In genomic region chr10:67430805-67431204, GRCm38 (mm10) we compare ENCODE assay signal across 28 mouse cellular contexts.
DNase-seq lines count a peak whose midpoint lies in the region; ATAC-seq and TF ChIP-seq lines count a peak whose summit lies in the region.
"Had no signal": no experiment of that assay in that cellular context is flagged by ENCODE, and none has a peak within 500 bp of the region (broad histone marks: within the 10 kb centered on the region; RNA-seq: fewer than 3 reads in every experiment).

No protein-coding gene starts in this region.

- no peak for TF ChIP-seq POLR2A in MEL (IDR thresholded peaks at IDR 0.05; ENCODE audit: control insufficient read depth in 1 of 2, insufficient read depth in 1 of 2, low read depth in 1 of 2, low read length in 2 of 2, poor library complexity in 1 of 2)

- DNase-seq in MEL (ENCODE audit: low read depth, low spot score) = peak; percentile 64
- no peak for DNase-seq in adipocyte (ENCODE audit: low spot score)
- no peak for DNase-seq in thymus, adult 18-20 months
- DNase-seq in kidney, postnatal 10 days = no peak
- DNase-seq: adrenal gland, postnatal 10 days; cerebellum, adult 8-10 months; heart, postnatal 10 days; kidney, adult 9 months; kidney, postnatal 14 days; lung, embryonic 14.5 days; lung, postnatal 36 days; retina, postnatal 1 day; right cerebral cortex, postnatal 25 days; thymus, adult 2 months; thymus, postnatal 36 days had no signal

- no peak for TF ChIP-seq CTCF in MEL (IDR thresholded peaks at IDR 0.05 in 2 of 3, conservative IDR thresholded peaks at IDR 0.05 in 1 of 3; ENCODE audit: control insufficient read depth in 1 of 3, insufficient read depth in 1 of 3, low read depth in 2 of 3, low read length in 3 of 3, poor library complexity in 1 of 3, severe bottlenecking in 1 of 3)

- no peaks in the 10 kb centered on the region; a peak in 1 of 4 replicates for H3K36me3 ChIP-seq in MEL (ENCODE audit: control insufficient read depth in 1 of 2, insufficient read depth in 2 of 2, low read length in 2 of 2)
- H3K36me3 ChIP-seq: embryonic facial prominence, embryonic 13.5 days; forebrain, embryonic 10.5 days; heart, embryonic 13.5 days; limb, embryonic 12.5 days; liver, embryonic 15.5 days; midbrain, embryonic 13.5 days; neural tube, embryonic 15.5 days had no signal

- TF ChIP-seq EP300 in MEL (IDR thresholded peaks at IDR 0.05; ENCODE audit: low read depth in 1 of 2, low read length in 2 of 2) = no peak

- no peaks in the 10 kb centered on the region; a peak in 1 of 4 replicates for H3K4me1 ChIP-seq in MEL (ENCODE audit: control insufficient read depth in 1 of 2, insufficient read depth in 2 of 2, low read length in 2 of 2)
- H3K4me1 ChIP-seq: heart, embryonic 13.5 days; limb, embryonic 12.5 days; liver, embryonic 15.5 days; neural tube, embryonic 15.5 days had no signal

- no peaks in the 10 kb centered on the region for H3K27me3 ChIP-seq in MEL (ENCODE audit: control insufficient read depth in 1 of 2, insufficient read depth in 2 of 2, low read length in 2 of 2)
- H3K27me3 ChIP-seq: embryonic facial prominence, embryonic 13.5 days; heart, embryonic 13.5 days; limb, embryonic 12.5 days; liver, embryonic 15.5 days; midbrain, embryonic 13.5 days; neural tube, embryonic 15.5 days had no signal

- peak; percentile 74 for ATAC-seq in common myeloid progenitor, adult 5-6 weeks (replicated peaks; ENCODE audit: low read depth, poor library complexity, severe bottlenecking)
- ATAC-seq in megakaryocyte progenitor cell, adult 5-6 weeks (replicated peaks; ENCODE audit: poor library complexity) = peak; percentile 88
- ATAC-seq: forebrain, embryonic 16.5 days; hindbrain, embryonic 16.5 days; intestine, postnatal 0 days; midbrain, embryonic 13.5 days had no signal

- no peaks in the 10 kb centered on the region for H3K79me2 ChIP-seq in MEL (ENCODE audit: control insufficient read depth, insufficient read depth, low read length, poor library complexity)

- H3K27ac ChIP-seq in MEL (ENCODE audit: control insufficient read depth, low read depth, low read length) = no peak overlapping the region
- H3K27ac ChIP-seq: embryonic facial prominence, embryonic 13.5 days; forebrain, embryonic 10.5 days; heart, embryonic 13.5 days; limb, embryonic 12.5 days; liver, embryonic 15.5 days; midbrain, embryonic 13.5 days; neural tube, embryonic 15.5 days; stomach, postnatal 0 days had no signal

- no peak for TF ChIP-seq RAD21 in MEL (IDR thresholded peaks at IDR 0.05; ENCODE audit: low read depth, low read length)

- no peaks in the 10 kb centered on the region for H3K9me3 ChIP-seq in MEL (replicated peaks; ENCODE audit: insufficient read depth, low read length)
- H3K9me3 ChIP-seq: embryonic facial prominence, embryonic 13.5 days; forebrain, embryonic 10.5 days; heart, embryonic 13.5 days; liver, embryonic 15.5 days; midbrain, embryonic 13.5 days; neural tube, embryonic 15.5 days had no signal

- H3K4me3 ChIP-seq in MEL (ENCODE audit: control insufficient read depth in 1 of 2, insufficient read depth in 1 of 2, low read depth in 2 of 2, low read length in 2 of 2) = no peak overlapping the region
- H3K4me3 ChIP-seq: embryonic facial prominence, embryonic 13.5 days; forebrain, embryonic 10.5 days; heart, embryonic 13.5 days; limb, embryonic 12.5 days; liver, embryonic 15.5 days; midbrain, embryonic 13.5 days; neural tube, embryonic 15.5 days had no signal

- H3K9ac ChIP-seq in MEL (ENCODE audit: control insufficient read depth, low read depth, low read length, poor library complexity, severe bottlenecking) = no peak overlapping the region
- H3K9ac ChIP-seq: embryonic facial prominence, embryonic 13.5 days; heart, embryonic 13.5 days; limb, embryonic 12.5 days; liver, embryonic 15.5 days; lung, embryonic 14.5 days; midbrain, embryonic 13.5 days; neural tube, embryonic 15.5 days had no signal

TF ChIP-seq in MEL, 35 proteins besides CTCF, POLR2A, EP300 and RAD21:
- TF ChIP-seq SIN3A (IDR thresholded peaks at IDR 0.05; ENCODE audit: low read length) = no peak
- no peak for TF ChIP-seq RCOR1 (IDR thresholded peaks at IDR 0.05; ENCODE audit: low read depth, low read length)
- TF ChIP-seq ZKSCAN1 (IDR thresholded peaks at IDR 0.05; ENCODE audit: low read depth, low read length) = no peak
- TF ChIP-seq CHD1 (IDR thresholded peaks at IDR 0.05; ENCODE audit: low read depth, low read length) = no peak
- TF ChIP-seq MAZ (IDR thresholded peaks at IDR 0.05; ENCODE audit: low read depth, low read length) = no peak
- TF ChIP-seq NRF1 (IDR thresholded peaks at IDR 0.05; ENCODE audit: insufficient read depth, low read depth, low read length, poor library complexity, severe bottlenecking) = no peak
- no peak for TF ChIP-seq POLR2AphosphoS5 (IDR thresholded peaks at IDR 0.05; ENCODE audit: borderline replicate concordance, low read depth, low read length)
- no peak for TF ChIP-seq USF1 (IDR thresholded peaks at IDR 0.05; ENCODE audit: low read depth, low read length)
- TF ChIP-seq ZNF384 (IDR thresholded peaks at IDR 0.05; ENCODE audit: low read depth, low read length) = no peak
- no peak for TF ChIP-seq TBP (IDR thresholded peaks at IDR 0.05; ENCODE audit: low read depth, low read length)
- TF ChIP-seq MYB (IDR thresholded peaks at IDR 0.05; ENCODE audit: low read depth, low read length) = no peak
- TF ChIP-seq MAX (IDR thresholded peaks at IDR 0.05; ENCODE audit: low read length) = 0 out of 2 replicates have a peak, but pooled peaks have one; percentile 29
- no peak for TF ChIP-seq ZC3H11A (IDR thresholded peaks at IDR 0.05; ENCODE audit: low read depth, low read length)
- TF ChIP-seq MYC (IDR thresholded peaks at IDR 0.05; ENCODE audit: low read depth, low read length) = 0 out of 2 replicates have a peak, but pooled peaks have one; percentile 48
- TF ChIP-seq ETS1 (IDR thresholded peaks at IDR 0.05; ENCODE audit: low read depth, low read length) = peak; percentile 28; the same call in 1 of the 2 replicates
- TF ChIP-seq ZMIZ1 (IDR thresholded peaks at IDR 0.05; ENCODE audit: low read depth, low read length) = no peak
- no peak for TF ChIP-seq HCFC1 (IDR thresholded peaks at IDR 0.05; ENCODE audit: low read depth, low read length)
- no peak for TF ChIP-seq MEF2A (IDR thresholded peaks at IDR 0.05; ENCODE audit: extremely low read depth, insufficient replicate concordance, low read depth, low read length, poor library complexity, severe bottlenecking)
- TF ChIP-seq SMC3 (IDR thresholded peaks at IDR 0.05; ENCODE audit: low read depth, low read length) = no peak
- no peak for TF ChIP-seq TAL1 (IDR thresholded peaks at IDR 0.05; ENCODE audit: low read length)
